Mouse (Mus musculus) cerebellum, adult 11-12 months (tissue): ENCODE measurements around the gene Cyp2w1.

Source experiments
- DNase-seq: peaks from one replicate; pipeline ENCODE4 v3.0.0; 2022

The Cyp2w1 gene

GRCm38 (mm10) chr5:139365827-139366226 lies 13.4 kb downstream of the Cyp2w1 start:
- DNase-seq = no peak

- DNase-seq = no peak
Measured at GRCm38 (mm10) chr5:139366484-139366883, 14.1 kb downstream of the Cyp2w1 start.

GRCm38 (mm10) chr5:139367884-139368458 lies 15.6 kb downstream of the Cyp2w1 start:
- no peak for DNase-seq

GRCm38 (mm10) chr5:139368638-139369320 lies 16.4 kb downstream of the Cyp2w1 start:
- DNase-seq = no peak

- no peak for DNase-seq
Measured at GRCm38 (mm10) chr5:139370336-139370735, 17.9 kb downstream of the Cyp2w1 start.

- DNase-seq = no peak
Measured at GRCm38 (mm10) chr5:139371118-139371517, 18.7 kb downstream of the Cyp2w1 start.

- peak; percentile 87 for DNase-seq
Measured at GRCm38 (mm10) chr5:139371631-139372401, 19.4 kb downstream of the Cyp2w1 start.

GRCm38 (mm10) chr5:139373126-139373525 lies 20.7 kb downstream of the Cyp2w1 start:
- no peak for DNase-seq

- no peak for DNase-seq
Measured at GRCm38 (mm10) chr5:139373889-139374444, 21.6 kb downstream of the Cyp2w1 start.

GRCm38 (mm10) chr5:139374841-139375240 lies 22.4 kb downstream of the Cyp2w1 start:
- DNase-seq = no peak

- no peak for DNase-seq
Measured at GRCm38 (mm10) chr5:139377468-139378270, 25.3 kb downstream of the Cyp2w1 start, which contains the start of gene Gpr146. Gpr146 (plus strand) TSS chr5:139377697.

- DNase-seq = no peak
Measured at GRCm38 (mm10) chr5:139378271-139378556, 25.8 kb downstream of the Cyp2w1 start.

- peak; percentile 52 for DNase-seq
Measured at GRCm38 (mm10) chr5:139378986-139379629, 26.7 kb downstream of the Cyp2w1 start.

- no peak for DNase-seq
Measured at GRCm38 (mm10) chr5:139379771-139380384, 27.5 kb downstream of the Cyp2w1 start.

GRCm38 (mm10) chr5:139380385-139381248 lies 28.2 kb downstream of the Cyp2w1 start:
- peak; percentile 93 for DNase-seq

- DNase-seq = no peak
Measured at GRCm38 (mm10) chr5:139381586-139382513, 29.4 kb downstream of the Cyp2w1 start.

GRCm38 (mm10) chr5:139382760-139383159 lies 30.3 kb downstream of the Cyp2w1 start:
- DNase-seq = no peak

GRCm38 (mm10) chr5:139383234-139383633 lies 30.8 kb downstream of the Cyp2w1 start:
- DNase-seq = no peak

GRCm38 (mm10) chr5:139384531-139384930 lies 32.1 kb downstream of the Cyp2w1 start:
- no peak for DNase-seq

GRCm38 (mm10) chr5:139386047-139386446 lies 33.6 kb downstream of the Cyp2w1 start:
- DNase-seq = no peak
